Mouse (Mus musculus) testis, postnatal 14 days (tissue): ENCODE measurements around the gene Gm525.
"Not testable (repeated sequence)": the region's sequence is repeated elsewhere in the genome, so short reads cannot be mapped to it uniquely, and the experiment has no call there.

Source experiments
- DNase-seq: peaks from one replicate; pipeline ENCODE4 v3.0.0; 2021; ENCODE audit warnings: low spot score

The Gm525 gene

GRCm38 (mm10) chr11:89064312-89064711, 9.3 kb upstream of the Gm525 start:
- DNase-seq: no peak

GRCm38 (mm10) chr11:89065297-89065696, 8.3 kb upstream of the Gm525 start:
- peak; percentile 46 for DNase-seq

- DNase-seq: no peak
Measured at GRCm38 (mm10) chr11:89066126-89066525, 7.5 kb upstream of the Gm525 start.

GRCm38 (mm10) chr11:89066750-89067149, 6.9 kb upstream of the Gm525 start, which contains the start of gene Dgke:
TSS of gene Dgke (minus strand) at chr11:89066850.
- no peak for DNase-seq

GRCm38 (mm10) chr11:89067301-89067822, 6.3 kb upstream of the Gm525 start:
- no peak for DNase-seq

- no peak for DNase-seq
Measured at GRCm38 (mm10) chr11:89067871-89068490, 5.7 kb upstream of the Gm525 start.

- DNase-seq: no peak
Measured at GRCm38 (mm10) chr11:89068649-89069048, 5.0 kb upstream of the Gm525 start.

- peak; percentile 34 for DNase-seq
Measured at GRCm38 (mm10) chr11:89069303-89069702, 4.3 kb upstream of the Gm525 start.

GRCm38 (mm10) chr11:89071522-89071921, 2.1 kb upstream of the Gm525 start:
- DNase-seq: no peak

- no peak for DNase-seq
Measured at GRCm38 (mm10) chr11:89074783-89075413, 1.3 kb downstream of the Gm525 start.

- DNase-seq: no peak
Measured at GRCm38 (mm10) chr11:89076370-89076821, 2.8 kb downstream of the Gm525 start.

- DNase-seq: no peak
Measured at GRCm38 (mm10) chr11:89077601-89078000, 4.0 kb downstream of the Gm525 start.

- DNase-seq: no peak
Measured at GRCm38 (mm10) chr11:89078305-89078704, 4.7 kb downstream of the Gm525 start.

GRCm38 (mm10) chr11:89078996-89079680, 5.5 kb downstream of the Gm525 start:
- no peak for DNase-seq

GRCm38 (mm10) chr11:89081906-89082305, 8.3 kb downstream of the Gm525 start:
- not testable (repeated sequence) for DNase-seq

- DNase-seq: not testable (repeated sequence)
Measured at GRCm38 (mm10) chr11:89082691-89083090, 9.1 kb downstream of the Gm525 start.

GRCm38 (mm10) chr11:89084601-89085000, 11.0 kb downstream of the Gm525 start:
- no peak for DNase-seq

- no peak for DNase-seq
Measured at GRCm38 (mm10) chr11:89086208-89086809, 12.7 kb downstream of the Gm525 start.

GRCm38 (mm10) chr11:89088754-89089153, 15.1 kb downstream of the Gm525 start:
- no peak for DNase-seq

GRCm38 (mm10) chr11:89090359-89090758, 16.7 kb downstream of the Gm525 start:
- DNase-seq: not testable (repeated sequence)

- DNase-seq: no peak
Measured at GRCm38 (mm10) chr11:89092714-89093113, 19.1 kb downstream of the Gm525 start.

GRCm38 (mm10) chr11:89095306-89095705, 21.7 kb downstream of the Gm525 start:
- DNase-seq: no peak
